ENCODE assay signal across 23 mouse cellular contexts in the genomic region with DNA sequence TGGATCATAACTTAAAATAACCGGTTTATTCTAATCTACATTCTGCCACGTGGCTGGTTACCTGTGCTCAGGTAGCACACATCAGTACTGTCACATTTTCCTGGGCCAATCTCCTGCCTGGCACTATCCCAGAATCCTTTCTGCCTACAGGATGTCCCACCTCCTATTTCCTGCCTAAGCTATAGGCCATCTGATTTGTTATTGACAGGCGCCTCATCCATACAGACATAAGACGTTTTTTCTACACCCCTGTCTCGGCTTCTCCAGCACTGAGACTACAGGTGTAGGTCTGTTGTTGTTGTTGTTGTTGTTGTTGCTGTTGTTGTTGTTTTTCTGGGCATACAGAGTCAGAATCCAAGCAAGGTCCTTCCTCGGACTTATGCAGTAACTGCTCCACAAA. TPM values are rescaled to one million over a fixed set of nuclear protein-coding genes. Genes with fewer than 3 reads are reported as not detected.
DNase-seq lines count a peak whose midpoint lies in the region; ATAC-seq and TF ChIP-seq lines count a peak whose summit lies in the region.
"Had no signal": no experiment of that assay in that cellular context is flagged by ENCODE, and none has a peak within 500 bp of the region (broad histone marks: within the 10 kb centered on the region; RNA-seq: fewer than 3 reads in every experiment).

No protein-coding gene starts in this region.

- H3K4me3 ChIP-seq in CH12.LX (replicated peaks in 1 of 3; ENCODE audit: low read depth in 2 of 3, low read length in 2 of 3, poor library complexity in 1 of 3) = no peak overlapping the region
- no peak overlapping the region for H3K4me3 ChIP-seq in forebrain, embryonic 12.5 days (replicated peaks)
- H3K4me3 ChIP-seq: embryonic facial prominence, embryonic 10.5 days; embryonic facial prominence, embryonic 12.5 days had no signal

- in situ Hi-C loops in CH12.LX (cut with MboI; ENCODE audit: low pct_ligation_motif_present, low pct_unique_long_range_greater_than_20kb, low sequenced_read_pairs) = no loop called here

- TF ChIP-seq CTCF in CH12.LX (conservative IDR thresholded peaks at IDR 0.05 in 1 of 2, IDR thresholded peaks at IDR 0.05 in 1 of 2; ENCODE audit: low read depth in 2 of 2, low read length in 2 of 2) = no peak

- TF ChIP-seq EP300 in CH12.LX (IDR thresholded peaks at IDR 0.05; ENCODE audit: low read length) = no peak

- no peak overlapping the region for H3K4me2 ChIP-seq in CH12.LX (ENCODE audit: insufficient read depth, low read depth, poor library complexity, severe bottlenecking)
- H3K4me2 ChIP-seq in forebrain, embryonic 12.5 days = no peak overlapping the region
- H3K4me2 ChIP-seq: embryonic facial prominence, embryonic 12.5 days had no signal

- no peaks in the 10 kb centered on the region for H3K36me3 ChIP-seq in CH12.LX (replicated peaks in 1 of 2; ENCODE audit: control insufficient read depth in 1 of 2, insufficient read depth in 1 of 2, low read length in 1 of 2)
- H3K36me3 ChIP-seq in forebrain, embryonic 12.5 days (replicated peaks) = no peaks in the 10 kb centered on the region
- H3K36me3 ChIP-seq: embryonic facial prominence, embryonic 10.5 days; embryonic facial prominence, embryonic 12.5 days; G1E had no signal

- H3K9me3 ChIP-seq in CH12.LX (replicated peaks; ENCODE audit: low read length) = peaks cover 3% of the 10 kb centered on the region
- no peaks in the 10 kb centered on the region for H3K9me3 ChIP-seq in forebrain, embryonic 12.5 days
- H3K9me3 ChIP-seq: embryonic facial prominence, embryonic 12.5 days had no signal

- peak; percentile 13 for DNase-seq in CH12.LX (ENCODE audit: extremely low read depth)
- peak; percentile 23 for DNase-seq in ES-CJ7 (ENCODE audit: low read depth, low spot score)
- DNase-seq in R1 (ENCODE audit: low read depth, low spot score) = peak; percentile 88
- DNase-seq in heart, adult 9 months (ENCODE audit: low spot score in 2 of 2) = no peak
- no peak for DNase-seq in layer of hippocampus, adult 18-20 months (ENCODE audit: low spot score in 2 of 2)
- DNase-seq: adrenal gland, adult 8-10 months; adrenal gland, postnatal 14 days; adrenal gland, postnatal 36 days; B cell, adult 2 months; cerebellum, adult 11-12 months; cerebellum, adult 2 months; cerebellum, adult 9-10 months; cerebellum, postnatal 10 days; cerebellum, postnatal 25 days had no signal

- dilution Hi-C loops in CH12.LX (cut with MboI; ENCODE audit: extremely low pct_ligation_motif_present, extremely low pct_unique_long_range_greater_than_20kb, low sequenced_read_pairs) = no loop called here

- 89% methylated on average over 6 of the region's 6 CpGs for WGBS in forebrain, embryonic 12.5 days

- no peaks in the 10 kb centered on the region for H3K27me3 ChIP-seq in CH12.LX (replicated peaks)
- no peaks in the 10 kb centered on the region for H3K27me3 ChIP-seq in forebrain, embryonic 12.5 days
- H3K27me3 ChIP-seq: embryonic facial prominence, embryonic 12.5 days had no signal

- H3K9ac ChIP-seq in CH12.LX (ENCODE audit: insufficient read depth, low read depth) = no peak overlapping the region
- no peak overlapping the region for H3K9ac ChIP-seq in forebrain, embryonic 12.5 days
- H3K9ac ChIP-seq: embryonic facial prominence, embryonic 12.5 days had no signal

- no peak for TF ChIP-seq RAD21 in CH12.LX (IDR thresholded peaks at IDR 0.05; ENCODE audit: low read depth, low read length)

- no peak for TF ChIP-seq POLR2A in CH12.LX (IDR thresholded peaks at IDR 0.05; ENCODE audit: low read depth, low read length)

- H3K27ac ChIP-seq in CH12.LX (ENCODE audit: insufficient read depth, low read depth) = no peak overlapping the region
- no peak overlapping the region for H3K27ac ChIP-seq in forebrain, embryonic 12.5 days
- H3K27ac ChIP-seq: embryonic facial prominence, embryonic 10.5 days; embryonic facial prominence, embryonic 12.5 days had no signal

- ATAC-seq in forebrain, embryonic 12.5 days (ENCODE audit: low FRiP score) = no peak
- ATAC-seq: activated CD4-positive, CD25-positive, alpha-beta regulatory T cell, adult 4 months; CD4-positive, CD25-positive, alpha-beta regulatory T cell, adult 4 months; forebrain, embryonic 14.5 days; forebrain, embryonic 16.5 days; Patski had no signal

- H3K79me2 ChIP-seq in CH12.LX (replicated peaks; ENCODE audit: control insufficient read depth, extremely low read depth, insufficient read depth, poor library complexity, severe bottlenecking) = no peaks in the 10 kb centered on the region

- H3K4me1 ChIP-seq in CH12.LX (ENCODE audit: control insufficient read depth in 1 of 2, insufficient read depth in 2 of 2) = peaks cover 1 to 14% of the 10 kb centered on the region in 2 experiments
- no peaks in the 10 kb centered on the region for H3K4me1 ChIP-seq in forebrain, embryonic 12.5 days
- H3K4me1 ChIP-seq: embryonic facial prominence, embryonic 10.5 days; embryonic facial prominence, embryonic 12.5 days had no signal

TF ChIP-seq in CH12.LX, 34 proteins besides CTCF, POLR2A, EP300 and RAD21:
- no peak for TF ChIP-seq JUND (conservative IDR thresholded peaks at IDR 0.05; ENCODE audit: low read depth, low read length)
- TF ChIP-seq PAX5 (IDR thresholded peaks at IDR 0.05; ENCODE audit: low read length) = no peak
- TF ChIP-seq RCOR1 (conservative IDR thresholded peaks at IDR 0.05; ENCODE audit: low read depth, low read length) = no peak
- TF ChIP-seq MYC (IDR thresholded peaks at IDR 0.05; ENCODE audit: low read depth, low read length) = no peak
- TF ChIP-seq ZKSCAN1 (IDR thresholded peaks at IDR 0.05; ENCODE audit: borderline replicate concordance, low read depth, low read length) = no peak
- TF ChIP-seq ZNF384 (IDR thresholded peaks at IDR 0.05; ENCODE audit: low read depth, low read length) = no peak
- no peak for TF ChIP-seq CHD2 (IDR thresholded peaks at IDR 0.05; ENCODE audit: low read length)
- TF ChIP-seq GABPA (IDR thresholded peaks at IDR 0.05; ENCODE audit: insufficient replicate concordance, low read depth, low read length) = no peak
- TF ChIP-seq USF2 (conservative IDR thresholded peaks at IDR 0.05; ENCODE audit: low read depth, low read length) = no peak
- no peak for TF ChIP-seq CHD1 (IDR thresholded peaks at IDR 0.05; ENCODE audit: low read depth, low read length)
- TF ChIP-seq JUN (IDR thresholded peaks at IDR 0.05; ENCODE audit: insufficient read depth, low read depth, low read length) = no peak

RNA-seq across cellular contexts. Expression of a gene that starts 46.1 kb away (rescaled TPM):
- total RNA-seq in CH12.LX (2012; rRNA removed) (89.6 and 114 TPM in 2 replicates), CH12.LX (2014; rRNA removed) (225 and 243 TPM in 2 replicates)
- polyA plus RNA-seq in CH12.LX (2012; ENCODE audit: insufficient read length, low read depth) = 232 and 241 TPM in 2 replicates
- polyA plus RNA-seq in forebrain, embryonic 12.5 days (2016; fragmentation: Nextera tagmentation; extraction: Ambion mirVana) = 53.7 and 54.5 TPM in 2 replicates
- total RNA-seq in layer of hippocampus, adult 18-20 months (2021) = 10 to 100 TPM; 21.2 to 22.9 TPM

Comparison
In these comparisons a context has a peak if more than half of its experiments do, and no peak if none do; other contexts are left out.
1. DNase-seq: peak in CH12.LX (single experiment), ES-CJ7 (single experiment) and R1 (single experiment); none in heart, adult 9 months (0 of 2) and layer of hippocampus, adult 18-20 months (0 of 2).